Mouse (Mus musculus): Measurements from ENCODE around the gene AL607142.1. TPM values are rescaled to one million over a fixed set of nuclear protein-coding genes. Genes with fewer than 3 reads are reported as not detected.

Gene AL607142.1
- polyA plus RNA-seq, 1 experiment from 2014 or later: not detected

- Histone ChIP-seq H3K4me3 (ENCODE audit: low read depth, low read length) (no peak overlapping the region), H3K9me3 (ENCODE audit: control insufficient read depth, low read length) (no peaks in the 10 kb centered on the region), H3K9ac (ENCODE audit: low read length) (no peak overlapping the region), H3K4me2 (replicated peaks; ENCODE audit: low read depth) (no peak overlapping the region), H3K4me1 (replicated peaks; ENCODE audit: control insufficient read depth, insufficient read depth) (no peaks in the 10 kb centered on the region), H3K36me3 (ENCODE audit: control insufficient read depth, insufficient read depth, low read length) (no peaks in the 10 kb centered on the region), H3K27me3 (ENCODE audit: control insufficient read depth, insufficient read depth, low read length) (no peaks in the 10 kb centered on the region), H3K27ac (replicated peaks) (no peak overlapping the region)
- no peak for DNase-seq (ENCODE audit: low spot score)
- WGBS: 86% methylated on average over 3 of the region's 3 CpGs
- ATAC-seq (ENCODE audit: low FRiP score, low TSS enrichment): no peak
- no peak for TF ChIP-seq EP300 (optimal IDR thresholded peaks at IDR 0.05)
- TF ChIP-seq CTCF (IDR thresholded peaks at IDR 0.05; ENCODE audit: low read depth): no peak
Measured at GRCm38 (mm10) chr4:120058157-120058556, 6.6 kb upstream of the AL607142.1 start.

GRCm38 (mm10) chr4:120058794-120059193 lies 6.0 kb upstream of the AL607142.1 start:
- TF ChIP-seq EP300 (optimal IDR thresholded peaks at IDR 0.05) (no peak), CTCF (IDR thresholded peaks at IDR 0.05; ENCODE audit: low read depth) (no peak)
- Histone ChIP-seq H3K27ac (replicated peaks) (no peak overlapping the region), H3K4me2 (replicated peaks; ENCODE audit: low read depth) (no peak overlapping the region), H3K4me3 (ENCODE audit: low read depth, low read length) (no peak overlapping the region), H3K9me3 (ENCODE audit: control insufficient read depth, low read length) (no peaks in the 10 kb centered on the region), H3K36me3 (ENCODE audit: control insufficient read depth, insufficient read depth, low read length) (no peaks in the 10 kb centered on the region), H3K27me3 (ENCODE audit: control insufficient read depth, insufficient read depth, low read length) (no peaks in the 10 kb centered on the region), H3K4me1 (replicated peaks; ENCODE audit: control insufficient read depth, insufficient read depth) (no peaks in the 10 kb centered on the region), H3K9ac (ENCODE audit: low read length) (no peak overlapping the region)
- DNase-seq (ENCODE audit: low spot score) (no peak), ATAC-seq (ENCODE audit: low FRiP score, low TSS enrichment) (no peak)
- WGBS: 69% methylated on average over 10 of the region's 10 CpGs

- DNase-seq (ENCODE audit: low spot score): no peak
- 80% methylated on average over 6 of the region's 6 CpGs for WGBS
Measured at GRCm38 (mm10) chr4:120061727-120062126, 3.1 kb upstream of the AL607142.1 start.

GRCm38 (mm10) chr4:120062198-120062597 lies 2.6 kb upstream of the AL607142.1 start:
- Histone ChIP-seq H3K9me3 (ENCODE audit: control insufficient read depth, low read length) (no peaks in the 10 kb centered on the region), H3K4me1 (replicated peaks; ENCODE audit: control insufficient read depth, insufficient read depth) (no peaks in the 10 kb centered on the region), H3K36me3 (ENCODE audit: control insufficient read depth, insufficient read depth, low read length) (no peaks in the 10 kb centered on the region), H3K27me3 (ENCODE audit: control insufficient read depth, insufficient read depth, low read length) (no peaks in the 10 kb centered on the region), H3K27ac (replicated peaks) (no peak overlapping the region), H3K4me2 (replicated peaks; ENCODE audit: low read depth) (no peak overlapping the region), H3K9ac (ENCODE audit: low read length) (no peak overlapping the region), H3K4me3 (ENCODE audit: low read depth, low read length) (no peak overlapping the region)
- 65% methylated on average over 6 of the region's 6 CpGs for WGBS
- TF ChIP-seq EP300 (optimal IDR thresholded peaks at IDR 0.05) (no peak), CTCF (IDR thresholded peaks at IDR 0.05; ENCODE audit: low read depth) (no peak)
- no peak for ATAC-seq (ENCODE audit: low FRiP score, low TSS enrichment)
- no peak for DNase-seq (ENCODE audit: low spot score)

More at GRCm38 (mm10) chr4:120061727-120062126, 3.1 kb upstream of the AL607142.1 start:
- no peak for ATAC-seq (ENCODE audit: low FRiP score, low TSS enrichment)
- Histone ChIP-seq H3K4me3 (ENCODE audit: low read depth, low read length) (no peak overlapping the region), H3K27me3 (ENCODE audit: control insufficient read depth, insufficient read depth, low read length) (no peaks in the 10 kb centered on the region), H3K4me1 (replicated peaks; ENCODE audit: control insufficient read depth, insufficient read depth) (no peaks in the 10 kb centered on the region), H3K9me3 (ENCODE audit: control insufficient read depth, low read length) (no peaks in the 10 kb centered on the region), H3K27ac (replicated peaks) (no peak overlapping the region), H3K4me2 (replicated peaks; ENCODE audit: low read depth) (no peak overlapping the region), H3K36me3 (ENCODE audit: control insufficient read depth, insufficient read depth, low read length) (no peaks in the 10 kb centered on the region), H3K9ac (ENCODE audit: low read length) (no peak overlapping the region)
- TF ChIP-seq EP300 (optimal IDR thresholded peaks at IDR 0.05) (no peak), CTCF (IDR thresholded peaks at IDR 0.05; ENCODE audit: low read depth) (no peak)

DNA sequence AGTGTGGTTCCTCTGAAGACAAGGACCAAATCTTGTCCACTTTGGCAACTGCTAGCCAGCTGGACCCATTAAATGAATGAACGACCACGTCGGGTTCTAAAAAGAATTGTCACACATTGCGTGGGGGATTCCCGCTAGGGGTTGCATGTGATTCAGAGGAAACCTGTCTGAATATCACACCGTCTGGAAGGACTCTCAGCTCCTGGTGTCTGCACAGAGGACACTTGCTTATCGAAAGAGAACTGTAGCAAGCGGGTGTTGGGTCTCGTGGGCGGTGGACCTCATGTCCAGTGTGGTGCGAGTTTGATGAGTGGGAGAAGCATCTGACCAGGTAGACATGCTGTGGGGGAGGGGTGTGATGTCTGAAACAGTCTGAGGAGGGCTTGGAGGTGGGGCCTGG lies 2.0 kb upstream of the AL607142.1 start:
- H3K36me3 ChIP-seq (ENCODE audit: control insufficient read depth, insufficient read depth, low read length): no peaks in the 10 kb centered on the region
- no peak overlapping the region for H3K27ac ChIP-seq (replicated peaks)
- no peak overlapping the region for H3K9ac ChIP-seq (ENCODE audit: low read length)
- no peaks in the 10 kb centered on the region for H3K9me3 ChIP-seq (ENCODE audit: control insufficient read depth, low read length)
- WGBS: 90% methylated on average over 11 of the region's 11 CpGs
- ATAC-seq (ENCODE audit: low FRiP score, low TSS enrichment): no peak
- H3K4me1 ChIP-seq (replicated peaks; ENCODE audit: control insufficient read depth, insufficient read depth): no peaks in the 10 kb centered on the region
- TF ChIP-seq CTCF (IDR thresholded peaks at IDR 0.05; ENCODE audit: low read depth) (no peak), EP300 (optimal IDR thresholded peaks at IDR 0.05) (no peak)
- no peak overlapping the region for H3K4me3 ChIP-seq (ENCODE audit: low read depth, low read length)
- H3K4me2 ChIP-seq (replicated peaks; ENCODE audit: low read depth): no peak overlapping the region
- DNase-seq (ENCODE audit: low spot score): no peak
- no peaks in the 10 kb centered on the region for H3K27me3 ChIP-seq (ENCODE audit: control insufficient read depth, insufficient read depth, low read length)

DNA sequence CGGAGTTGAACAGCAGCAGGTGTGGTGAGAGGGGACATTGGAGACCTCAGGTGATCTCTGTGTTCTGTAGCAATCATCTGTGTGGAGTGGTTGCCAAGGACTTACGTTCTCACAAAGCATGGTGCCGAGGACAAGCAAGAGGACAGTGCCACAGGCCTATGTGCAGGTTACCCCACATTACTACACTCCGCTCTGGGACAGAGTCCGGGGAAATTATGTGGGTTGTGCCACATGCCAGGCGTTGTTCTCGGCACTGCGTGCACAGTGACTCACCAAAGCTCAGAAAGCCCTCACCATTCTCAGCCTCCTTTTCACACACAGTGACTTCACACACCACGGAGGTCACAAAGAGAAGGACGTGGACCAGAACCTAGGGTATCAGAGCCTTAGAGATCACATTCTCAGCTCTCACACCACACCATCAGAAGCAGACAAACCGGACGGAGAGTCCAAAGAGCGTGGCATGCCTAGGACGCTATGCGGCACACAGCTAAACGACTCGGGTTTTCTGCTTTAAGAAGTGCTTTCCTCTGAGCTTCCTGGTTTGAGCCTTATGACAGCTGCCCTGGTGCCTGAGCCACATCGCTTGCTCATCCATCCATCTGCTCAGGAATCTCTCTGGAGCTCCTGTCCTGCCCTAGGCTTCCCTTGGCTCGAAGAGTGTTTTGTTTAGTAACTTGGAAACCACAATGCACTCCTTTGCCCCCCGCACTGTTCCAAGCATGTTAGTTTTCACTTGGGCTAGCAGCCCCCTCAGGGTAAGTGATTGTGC lies 1.3 kb upstream of the AL607142.1 start:
- peak; percentile 31 for DNase-seq (ENCODE audit: low spot score)
- no peak overlapping the region for H3K27ac ChIP-seq (replicated peaks)
- H3K4me1 ChIP-seq (replicated peaks; ENCODE audit: control insufficient read depth, insufficient read depth): no peaks in the 10 kb centered on the region
- no peak overlapping the region for H3K4me2 ChIP-seq (replicated peaks; ENCODE audit: low read depth)
- no peak for TF ChIP-seq CTCF (IDR thresholded peaks at IDR 0.05; ENCODE audit: low read depth)
- TF ChIP-seq EP300 (optimal IDR thresholded peaks at IDR 0.05): no peak
- no peaks in the 10 kb centered on the region for H3K36me3 ChIP-seq (ENCODE audit: control insufficient read depth, insufficient read depth, low read length)
- no peaks in the 10 kb centered on the region for H3K27me3 ChIP-seq (ENCODE audit: control insufficient read depth, insufficient read depth, low read length)
- H3K4me3 ChIP-seq (ENCODE audit: low read depth, low read length): no peak overlapping the region
- WGBS: 85% methylated on average over 20 of the region's 20 CpGs
- H3K9ac ChIP-seq (ENCODE audit: low read length): no peak overlapping the region
- H3K9me3 ChIP-seq (ENCODE audit: control insufficient read depth, low read length): no peaks in the 10 kb centered on the region
- peak; percentile 79 for ATAC-seq (ENCODE audit: low FRiP score, low TSS enrichment)
